Mouse (Mus musculus) midbrain, embryonic 16.5 days (tissue): ENCODE measurements around the gene Cgref1. TPM values are rescaled to one million over a fixed set of nuclear protein-coding genes. Genes with fewer than 3 reads are reported as not detected.

Experiments
- ATAC-seq: fragments of 200-750 bp; cut with Nextera tagmentation; 2 replicates; pipeline ENCODE4 v1.8.0; 2017; ENCODE audit warnings: moderate TSS enrichment
- H3K27ac ChIP-seq: fragments of 300-500 bp; sonication (generic); 2 replicates; pipeline ENCODE4 v1.5.1; 2014; ENCODE audit warnings: mild to moderate bottlenecking, low read length, mixed read lengths
- H3K27me3 ChIP-seq: fragments of 300-500 bp; sonication (generic); 2 replicates; pipeline ENCODE4 v1.6.1; 2014; ENCODE audit warnings: low read depth, low read length, mixed read lengths; ENCODE audit not compliant: control insufficient read depth, insufficient read depth
- H3K36me3 ChIP-seq: fragments of 300-500 bp; sonication (generic); 2 replicates; pipeline ENCODE4 v1.6.1; 2014; ENCODE audit warnings: mild to moderate bottlenecking, low read length, moderate library complexity, mixed read lengths; ENCODE audit not compliant: control insufficient read depth, insufficient read depth
- H3K4me1 ChIP-seq: fragments of 300-500 bp; sonication (generic); 2 replicates; pipeline ENCODE4 v1.6.1; 2014; ENCODE audit warnings: mild to moderate bottlenecking, low read length, mixed read lengths; ENCODE audit not compliant: control insufficient read depth, insufficient read depth
- H3K4me2 ChIP-seq: fragments of 300-500 bp; sonication (generic); 2 replicates; pipeline ENCODE4 v1.6.1; 2014; ENCODE audit warnings: mild to moderate bottlenecking, low read length, mixed read lengths
- H3K4me3 ChIP-seq: fragments of 300-500 bp; sonication (generic); 2 replicates; pipeline ENCODE4 v1.5.1; 2014; ENCODE audit warnings: low read depth, mild to moderate bottlenecking, low read length, moderate library complexity, mixed read lengths
- H3K9ac ChIP-seq: fragments of 300-500 bp; sonication (generic); 2 replicates; pipeline ENCODE4 v1.6.1; 2014; ENCODE audit warnings: low read depth, low read length, mixed read lengths
- H3K9me3 ChIP-seq: fragments of 300-500 bp; sonication (generic); replicated peaks from 2 replicates; pipeline ENCODE4 v1.6.1; 2014; ENCODE audit warnings: mild to moderate bottlenecking, low read length, mixed read lengths; ENCODE audit not compliant: control insufficient read depth, poor library complexity, severe bottlenecking
- WGBS: fragments of 180-500 bp; shearing (Covaris S2); extraction: QIAGEN DNeasy Blood & Tissue Kit; methylation state at CpG from one replicate; pipeline ENCODE4 v1.1.7; 2014; 5-methylcytosine and 5-hydroxymethylcytosine counted together
- polyA plus RNA-seq: library from polyadenylated mRNA; unstranded; fragments of >200 nt; fragmentation: Nextera tagmentation; extraction: Ambion mirVana; gene quantifications from 2 replicates; pipeline ENCODE4 v1.2.1, GENCODE M21; 2015

Cgref1 gene
- polyA plus RNA-seq, 1 experiment from 2014 or later, result 86.8 TPM

DNA sequence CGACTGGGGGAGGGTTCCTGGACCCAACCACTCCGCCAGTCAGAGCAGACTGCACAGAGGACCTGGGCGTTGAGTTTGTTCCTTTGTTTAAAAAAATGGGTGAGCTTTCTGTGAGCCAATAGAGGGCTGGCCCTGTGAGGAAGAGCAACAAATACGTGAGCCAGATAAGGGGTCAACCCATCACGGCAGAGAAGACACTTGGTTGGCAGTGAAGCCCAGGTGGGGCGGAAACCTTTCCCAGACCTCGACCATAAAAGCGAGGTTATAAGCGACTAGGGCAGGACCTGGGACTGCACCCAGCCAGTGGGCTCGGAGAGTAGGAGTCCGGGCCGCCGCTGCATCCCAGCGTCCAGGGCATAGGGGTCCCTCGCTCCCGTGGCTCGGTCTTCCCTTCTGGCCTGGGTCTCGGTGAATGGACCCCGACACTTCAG, 58.0 kb downstream of the Cgref1 start:
- H3K4me2 ChIP-seq, result peak overlapping the region; percentile 58
- peak overlapping the region; percentile 64 for H3K4me3 ChIP-seq
- no peaks in the 10 kb centered on the region for H3K27me3 ChIP-seq
- peaks cover 15% of the 10 kb centered on the region for H3K36me3 ChIP-seq
- no peaks in the 10 kb centered on the region for H3K9me3 ChIP-seq
- H3K27ac ChIP-seq, result peak overlapping the region; percentile 98
- ATAC-seq, result peak; percentile 72
- 0% methylated on average over 19 of the region's 19 CpGs for WGBS
- H3K4me1 ChIP-seq, result peaks cover 22% of the 10 kb centered on the region
- peak overlapping the region; percentile 73 for H3K9ac ChIP-seq

DNA sequence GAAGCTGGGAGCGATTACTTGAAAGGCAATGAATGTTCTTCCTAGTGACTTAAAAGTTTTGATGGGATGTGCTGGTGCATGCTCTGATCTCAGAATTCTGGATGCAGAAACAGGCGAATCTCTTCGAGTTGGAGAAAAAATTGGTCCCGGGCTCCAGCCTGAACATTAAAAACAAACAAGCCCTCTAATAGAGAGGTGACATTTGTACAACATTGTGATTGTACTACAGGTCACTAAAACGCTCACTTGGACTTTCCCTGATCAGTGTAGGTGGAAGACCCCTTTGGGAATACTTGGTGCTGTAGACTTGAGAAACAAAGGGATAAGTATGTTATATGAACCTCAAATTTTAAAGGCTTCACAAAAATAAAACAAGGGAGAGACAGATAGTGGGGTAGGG, 58.7 kb downstream of the Cgref1 start:
- 28% methylated on average over 5 of the region's 5 CpGs for WGBS
- H3K27ac ChIP-seq, result peak overlapping the region; percentile 98
- H3K4me1 ChIP-seq, result peaks cover 22% of the 10 kb centered on the region
- H3K4me2 ChIP-seq, result peak overlapping the region; percentile 58
- no peaks in the 10 kb centered on the region for H3K27me3 ChIP-seq
- no peaks in the 10 kb centered on the region for H3K9me3 ChIP-seq
- ATAC-seq, result no peak
- H3K4me3 ChIP-seq, result peak overlapping the region; percentile 64
- peak overlapping the region; percentile 73 for H3K9ac ChIP-seq
- peaks cover 10% of the 10 kb centered on the region for H3K36me3 ChIP-seq

DNA sequence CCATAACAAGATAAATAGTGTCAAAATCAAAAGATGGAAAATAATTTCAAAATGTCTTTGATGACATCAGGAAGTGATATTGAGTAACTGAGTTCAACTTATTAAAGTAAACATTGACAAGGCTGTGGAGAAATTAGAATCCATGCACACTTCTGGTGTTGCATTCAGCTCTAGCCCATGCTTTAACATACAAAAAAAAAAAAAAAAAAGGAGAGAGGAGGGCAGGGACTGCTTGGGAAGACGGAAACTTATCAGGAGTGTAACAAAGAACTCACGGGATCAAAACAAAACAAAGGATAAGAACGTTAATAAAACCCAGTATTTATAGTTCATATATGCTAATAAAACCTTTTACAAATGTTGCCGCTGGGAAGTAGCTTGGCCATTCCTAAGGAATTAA, 59.2 kb downstream of the Cgref1 start:
- 40% methylated on average over 4 of the region's 4 CpGs for WGBS
- no peak overlapping the region for H3K4me2 ChIP-seq

More for the DNA sequence above, 59.2 kb downstream of the Cgref1 start:
- Histone ChIP-seq H3K4me3 (no peak overlapping the region; the same call in 1 of the 2 replicates), H3K4me1 (peaks cover 22% of the 10 kb centered on the region), H3K9me3 (no peaks in the 10 kb centered on the region), H3K9ac (no peak overlapping the region), H3K27ac (no peak overlapping the region), H3K36me3 (peaks cover 5% of the 10 kb centered on the region; the same call in 1 of the 2 replicates), H3K27me3 (no peaks in the 10 kb centered on the region)
- no peak for ATAC-seq

Other genes starting within 250 kb of the Cgref1 start
- 284 and 306 TPM in 2 replicates for gene Dpysl5, start 234.0 kb downstream of the Cgref1 start, polyA plus RNA-seq
- 162 and 172 TPM in 2 replicates for gene Mapre3, start 130.9 kb downstream of the Cgref1 start, polyA plus RNA-seq
- 67.5 and 69.7 TPM in 2 replicates for gene Tmem214, start 77.6 kb downstream of the Cgref1 start, polyA plus RNA-seq
- gene Agbl5, start 56.9 kb downstream of the Cgref1 start, polyA plus RNA-seq, result 24.1 and 24.5 TPM in 2 replicates
- 202 and 215 TPM in 2 replicates for gene Ost4, start 37.8 kb downstream of the Cgref1 start, polyA plus RNA-seq
- gene Emilin1, start 32.2 kb downstream of the Cgref1 start, polyA plus RNA-seq, result 11.7 and 12.3 TPM in 2 replicates
- gene Khk, start 24.2 kb downstream of the Cgref1 start, polyA plus RNA-seq, result 9.6 and 9.9 TPM in 2 replicates
- 102 and 105 TPM in 2 replicates for gene Preb, start 14.8 kb upstream of the Cgref1 start, polyA plus RNA-seq
- gene Tcf23, start 23.1 kb upstream of the Cgref1 start, polyA plus RNA-seq, result not detected in 2 replicates
- 171 and 182 TPM in 2 replicates for gene Atraid, start 102.7 kb upstream of the Cgref1 start, polyA plus RNA-seq
- gene Slc5a6, start 103.3 kb upstream of the Cgref1 start, polyA plus RNA-seq, result 29.4 and 30.3 TPM in 2 replicates
- 14.5 and 14.8 TPM in 2 replicates for gene Cad, start 109.2 kb upstream of the Cgref1 start, polyA plus RNA-seq
- gene Dnajc5g, start 160.7 kb upstream of the Cgref1 start, polyA plus RNA-seq, result not detected in 2 replicates
- 15.6 and 18.0 TPM in 2 replicates for gene Slc30a3, start 162.6 kb upstream of the Cgref1 start, polyA plus RNA-seq
- not detected in 2 replicates for gene Trim54, start 171.1 kb upstream of the Cgref1 start, polyA plus RNA-seq
- not detected in 2 replicates for gene Ucn, start 193.2 kb upstream of the Cgref1 start, polyA plus RNA-seq
- gene Mpv17, start 208.7 kb upstream of the Cgref1 start, polyA plus RNA-seq, result 48.1 and 54.2 TPM in 2 replicates
- 1.9 and 2.8 TPM in 2 replicates for gene Gm29609, start 234.3 kb upstream of the Cgref1 start, polyA plus RNA-seq
- 61.7 and 63.6 TPM in 2 replicates for gene Gtf3c2, start 234.6 kb upstream of the Cgref1 start, polyA plus RNA-seq
- 117 and 125 TPM in 2 replicates for gene Snx17, start 247.6 kb upstream of the Cgref1 start, polyA plus RNA-seq
- gene Eif2b4, start 247.8 kb upstream of the Cgref1 start, polyA plus RNA-seq, result 81.5 and 93.8 TPM in 2 replicates